Mouse (Mus musculus): ENCODE measurements at regions not wholly inside any gene's neighbourhood (a gene's known extent, or its start where the extent isn't known, plus 50 kb on each side); places are given as distances from the start of the nearest gene placed in this dataset.

DNA sequence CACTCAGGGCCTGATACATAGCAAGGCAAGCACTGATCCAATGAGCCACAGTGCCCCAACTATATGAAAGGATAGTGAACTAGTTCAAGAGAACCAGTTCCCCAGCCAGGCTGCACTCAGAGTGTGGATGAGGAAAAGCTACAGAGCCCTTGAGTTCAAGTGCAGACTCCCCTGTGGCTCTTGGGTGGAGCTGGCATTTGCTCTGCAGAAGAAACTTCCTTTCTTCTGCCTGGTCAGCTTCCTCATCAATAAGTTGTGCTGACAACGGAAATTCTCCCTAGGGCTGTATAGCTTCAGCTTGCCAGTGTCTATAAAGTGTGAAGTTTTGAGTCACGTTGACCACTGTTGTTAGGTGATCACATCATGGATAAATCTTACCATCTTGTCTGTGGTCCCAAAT lies 101.6 kb upstream of the Clint1 start:
- intact Hi-C loops (cut with DNase I) = loop anchor here (10.0 kb wide), 1 partner anchor 135 kb away; no protein-coding TSS in a partner anchor
- DNase-seq = no peak

- DNase-seq = peak; percentile 17 to 27
- intact Hi-C loops (cut with DNase I) = loop anchor here (10.0 kb wide), 1 partner anchor 133 kb away; no protein-coding TSS in a partner anchor
Measured at GRCm38 (mm10) chr11:45752237-45752636, 99.6 kb upstream of the Clint1 start.

- intact Hi-C loops (cut with DNase I) = loop anchor here (10.0 kb wide), 1 partner anchor 132 kb away; no protein-coding TSS in a partner anchor
Measured at GRCm38 (mm10) chr11:45752791-45753190, 99.1 kb upstream of the Clint1 start.

GRCm38 (mm10) chr11:45767081-45767480 lies 84.8 kb upstream of the Clint1 start:
- intact Hi-C loops (cut with DNase I) = no loop called here
- DNase-seq = no peak

More at GRCm38 (mm10) chr11:45752791-45753190, 99.1 kb upstream of the Clint1 start:
- DNase-seq = no peak

GRCm38 (mm10) chr11:45782435-45782834 lies 69.4 kb upstream of the Clint1 start:
- intact Hi-C loops (cut with DNase I) = no loop called here
- no peak for DNase-seq

DNA sequence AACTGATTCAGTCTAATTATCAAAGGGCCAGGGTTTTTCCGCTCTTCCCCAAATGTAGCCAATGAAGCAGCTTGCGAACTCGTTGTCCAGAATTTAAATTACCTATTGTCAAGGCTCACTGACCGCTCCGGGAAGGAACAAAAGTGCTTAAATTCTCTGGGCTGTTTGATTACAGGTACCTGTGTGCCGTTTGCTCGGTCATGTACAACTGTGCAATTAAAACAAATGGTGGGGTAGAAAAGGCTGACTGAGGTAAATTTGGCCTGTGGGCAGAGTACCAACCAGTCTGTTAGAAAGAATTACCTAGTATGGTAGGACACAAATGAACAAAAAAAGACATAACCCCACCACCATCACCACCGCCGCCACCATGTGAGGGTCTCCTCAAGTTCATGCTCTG lies 66.0 kb upstream of the Clint1 start:
- no peak for DNase-seq
- intact Hi-C loops (cut with DNase I) = no loop called here

DNA sequence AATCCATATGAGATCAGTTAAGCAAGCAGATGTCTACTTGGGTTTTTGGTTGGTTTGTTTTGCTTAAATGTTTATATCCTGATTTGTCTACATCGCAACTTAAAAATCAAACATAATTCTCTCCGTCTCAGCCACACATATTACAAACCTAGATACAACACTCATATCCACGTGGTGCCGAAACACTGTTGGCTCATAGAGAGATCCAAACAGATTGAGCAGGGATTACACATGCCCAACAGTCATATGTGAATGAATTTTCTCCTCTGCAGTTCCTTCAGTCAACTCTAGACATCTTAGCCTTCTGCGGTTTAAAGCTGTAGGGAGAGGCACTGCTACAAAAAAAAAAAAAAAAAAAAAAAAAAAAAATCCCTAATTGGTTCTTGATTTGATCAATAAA lies 64.4 kb upstream of the Clint1 start:
- intact Hi-C loops (cut with DNase I) = no loop called here
- DNase-seq = no peak

DNA sequence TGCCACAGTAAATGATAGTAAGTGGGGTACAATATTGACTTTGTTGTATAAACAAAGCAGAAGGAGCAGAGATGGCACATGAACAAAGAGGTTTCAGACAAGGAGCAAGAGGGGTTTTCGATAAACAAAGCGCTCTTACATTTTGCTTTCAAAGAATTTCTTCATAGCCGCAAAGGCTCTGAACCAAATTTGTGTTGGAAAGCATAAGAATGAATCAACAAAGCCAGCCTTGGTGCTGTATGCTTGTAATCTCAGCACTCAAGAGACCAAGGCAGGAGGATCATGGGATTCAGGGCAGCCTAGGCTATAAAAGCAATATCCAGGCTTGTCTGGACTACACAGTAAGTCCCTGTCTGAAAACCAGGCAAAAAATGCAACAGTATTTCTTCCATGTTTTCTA lies 62.0 kb upstream of the Clint1 start:
- intact Hi-C loops (cut with DNase I) = no loop called here
- no peak for DNase-seq

DNA sequence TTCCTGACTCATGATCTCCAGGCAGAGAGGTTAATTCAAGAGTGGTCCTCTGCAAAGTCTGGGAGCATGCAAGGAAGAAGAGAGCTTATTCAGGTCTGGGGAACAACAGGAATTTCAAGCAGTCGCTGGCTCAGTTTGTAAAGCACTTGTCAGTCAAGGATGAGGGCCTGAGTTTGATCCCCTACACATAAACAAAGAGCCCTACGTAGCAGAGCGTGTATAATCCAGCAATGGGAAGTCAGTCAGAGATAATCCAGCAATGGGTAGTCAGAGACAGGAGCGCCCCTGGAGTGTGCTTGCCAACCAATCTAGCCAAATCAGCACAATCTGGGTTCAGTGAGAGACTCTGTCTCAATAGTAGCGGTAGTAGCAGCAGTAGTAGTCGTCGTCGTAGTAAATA lies 61.3 kb upstream of the Clint1 start:
- intact Hi-C loops (cut with DNase I) = no loop called here

GRCm38 (mm10) chr11:45791696-45792095 lies 60.2 kb upstream of the Clint1 start:
- DNase-seq = no peak
- intact Hi-C loops (cut with DNase I) = no loop called here

More for the DNA sequence above, 61.3 kb upstream of the Clint1 start:
- DNase-seq = no peak

DNA sequence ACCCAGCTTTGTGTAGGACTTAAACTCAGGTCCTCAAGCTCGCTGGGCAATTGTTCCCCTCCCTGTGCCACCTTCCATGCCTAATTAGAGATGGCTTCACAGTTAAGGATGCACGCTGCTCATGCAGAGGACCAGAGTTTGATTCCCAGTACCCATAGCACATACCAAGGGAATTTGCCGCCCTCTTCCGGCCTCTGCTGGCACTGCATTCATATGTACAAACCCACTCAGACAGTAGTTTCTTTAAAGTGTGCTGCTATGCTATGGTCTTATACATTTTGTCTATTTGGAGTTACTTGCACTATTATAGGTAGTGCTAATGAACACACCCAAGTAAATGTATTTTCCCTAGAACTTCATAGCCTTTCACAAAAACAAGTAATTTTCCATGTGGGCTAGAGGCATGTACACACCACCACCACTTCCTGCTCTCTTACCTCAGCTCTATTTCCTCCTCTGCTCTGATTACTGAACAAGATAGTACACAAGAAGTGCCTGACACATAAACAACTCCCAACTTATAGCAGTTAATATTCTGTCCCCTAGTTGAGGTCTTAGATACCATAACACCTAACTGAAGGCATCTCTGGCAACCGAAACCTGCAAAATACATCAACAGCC lies 57.4 kb upstream of the Clint1 start:
- intact Hi-C loops (cut with DNase I) = no loop called here
- DNase-seq = no peak

DNA sequence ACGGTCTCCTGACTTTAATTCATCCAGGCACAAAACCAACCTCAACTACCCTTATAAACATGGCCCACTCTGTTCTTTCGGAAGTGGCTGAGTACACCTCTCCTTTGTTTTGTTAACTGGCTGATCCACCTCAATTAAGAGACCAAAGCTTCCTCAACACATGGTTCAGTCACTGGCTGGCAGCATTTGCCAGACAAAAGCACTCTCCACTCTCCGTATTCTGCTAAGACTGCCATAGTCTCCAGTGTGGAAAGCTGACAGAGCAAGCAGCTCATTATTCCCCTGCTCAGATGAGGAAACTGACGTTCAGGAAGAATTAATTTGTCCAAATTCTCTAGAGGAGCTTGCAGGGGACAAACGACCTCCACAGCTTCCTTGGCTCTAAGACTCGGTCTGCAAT lies 56.5 kb upstream of the Clint1 start:
- no peak for DNase-seq
- intact Hi-C loops (cut with DNase I) = loop anchor here (1.0 kb wide), 1 partner anchor 89 kb away; no protein-coding TSS in a partner anchor

DNA sequence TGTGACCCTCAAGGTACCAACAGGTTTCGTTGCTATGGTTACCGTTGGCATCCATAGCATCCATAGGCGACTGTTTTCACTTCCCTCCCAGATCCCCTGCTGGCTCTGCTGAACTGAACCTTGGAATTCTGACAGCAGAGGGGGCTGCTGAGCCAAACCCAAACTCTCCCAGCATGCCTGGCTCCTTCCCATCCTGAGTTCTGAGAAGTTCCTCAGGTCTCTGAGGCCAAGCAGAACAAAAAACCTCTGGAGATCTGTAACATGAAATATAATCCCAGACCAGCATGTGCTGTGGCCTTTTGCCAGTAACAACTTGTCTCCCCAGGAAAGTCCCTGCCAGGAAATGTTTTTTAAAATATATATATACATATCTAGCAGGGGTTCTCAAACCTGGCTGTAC lies 56.1 kb upstream of the Clint1 start:
- peak; percentile 79 to 82 for DNase-seq
- intact Hi-C loops (cut with DNase I) = loop anchor here (1.0 kb wide), 1 partner anchor 89 kb away; no protein-coding TSS in a partner anchor

DNA sequence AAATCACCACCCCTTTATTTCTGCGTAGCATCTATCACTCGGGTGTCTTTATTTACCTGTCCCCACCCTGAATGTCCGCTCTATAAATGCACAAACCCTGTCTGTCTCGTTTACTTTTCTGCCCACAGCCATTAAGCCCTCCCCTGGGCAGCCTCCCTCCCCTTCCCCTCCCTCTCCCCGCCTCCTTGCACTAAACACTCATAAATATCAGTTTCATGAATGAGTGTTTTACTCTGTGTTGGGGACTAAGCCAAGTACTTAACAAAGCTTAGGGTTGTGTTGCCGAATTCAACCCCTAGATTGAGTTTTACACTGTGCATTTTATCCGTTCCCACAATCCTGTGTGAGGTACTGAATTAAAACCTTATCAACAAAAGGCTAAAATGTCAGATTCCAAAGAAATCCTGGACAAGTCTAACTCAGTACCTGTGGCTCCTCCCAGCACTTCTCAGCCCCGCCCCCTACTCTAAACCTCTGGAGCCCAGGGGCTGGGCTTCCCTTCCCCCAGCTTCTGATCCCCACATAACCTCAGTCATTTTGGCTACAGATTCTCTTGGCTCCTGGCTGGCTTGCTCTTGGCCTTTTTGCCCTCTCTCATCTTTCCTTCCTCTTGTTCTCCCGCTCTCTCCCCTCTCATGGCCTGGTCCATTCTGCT lies 52.0 kb upstream of the Clint1 start:
- no peak for DNase-seq
- intact Hi-C loops (cut with DNase I) = no loop called here

Measured in heart, postnatal 36 days (tissue).